Mouse (Mus musculus) urinary bladder, postnatal 10 days (tissue): Measurements from ENCODE around the gene Zp1.

Experiments used
- DNase-seq: peaks from one replicate; pipeline ENCODE4 v3.0.0; 2022; ENCODE audit warnings: low spot score

The Zp1 gene

DNA sequence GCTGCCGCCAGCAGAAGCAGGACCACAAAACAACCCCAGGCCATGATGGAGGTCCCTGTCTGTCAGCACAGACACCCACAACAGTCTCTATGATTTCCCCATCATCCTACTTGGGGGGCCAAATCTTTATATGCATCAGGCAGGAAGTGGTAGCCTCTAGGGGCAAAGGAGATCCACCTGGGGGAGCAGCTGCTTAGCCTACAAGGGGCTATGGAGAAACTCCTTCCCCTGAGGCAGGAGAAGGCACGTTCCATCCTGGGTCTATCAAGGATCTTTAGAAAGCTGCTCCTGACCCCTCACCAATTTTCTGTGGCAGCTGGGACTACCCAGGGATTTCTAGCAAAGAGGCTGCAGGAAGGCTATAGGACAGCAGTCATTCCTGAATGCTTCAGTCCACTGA lies at the start of gene Zp1:
Zp1 (minus strand) TSS at position 101 of the 400 bp plus-strand sequence.
- DNase-seq, result no peak

DNA sequence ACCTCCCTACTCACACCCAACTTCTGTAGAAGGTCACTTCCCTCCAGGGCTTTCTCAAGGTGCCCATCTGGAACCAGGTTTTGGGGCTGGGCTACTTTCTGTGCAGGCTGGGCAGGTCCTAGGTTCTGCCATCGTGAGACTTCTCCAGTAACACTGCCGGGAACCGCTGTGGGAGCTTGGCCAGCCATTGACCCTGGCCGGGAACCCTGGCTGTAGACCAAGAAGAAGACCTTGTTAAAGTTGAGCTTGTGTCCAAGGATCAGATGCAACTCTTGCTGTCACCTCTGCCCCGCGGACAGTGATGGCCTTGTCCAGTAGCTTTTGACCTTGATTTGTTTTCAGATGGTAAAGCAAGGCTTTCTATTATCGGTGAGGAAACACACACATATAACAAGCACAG lies 48.1 kb upstream of the Zp1 start:
- DNase-seq, result no peak

DNA sequence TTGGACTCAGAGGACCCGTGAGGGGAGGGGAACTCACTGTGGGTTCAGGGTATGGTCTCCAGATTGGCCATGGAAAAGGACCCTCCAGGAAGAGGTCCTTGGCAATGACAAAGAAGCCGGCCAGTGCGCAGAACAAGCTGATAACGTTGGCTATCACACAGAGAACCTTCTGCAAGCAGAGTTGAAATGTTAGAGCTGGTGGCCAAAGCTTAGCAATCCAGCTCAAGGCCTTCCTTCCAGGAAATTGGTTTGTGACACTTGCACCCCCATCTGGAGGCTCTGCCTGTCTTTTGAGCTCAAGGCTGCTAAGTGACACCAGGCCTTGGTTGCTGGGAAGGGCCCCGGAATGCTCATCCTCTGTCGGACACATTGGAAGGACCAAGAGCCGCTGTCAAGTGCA lies 45.3 kb upstream of the Zp1 start:
- DNase-seq, result no peak

DNA sequence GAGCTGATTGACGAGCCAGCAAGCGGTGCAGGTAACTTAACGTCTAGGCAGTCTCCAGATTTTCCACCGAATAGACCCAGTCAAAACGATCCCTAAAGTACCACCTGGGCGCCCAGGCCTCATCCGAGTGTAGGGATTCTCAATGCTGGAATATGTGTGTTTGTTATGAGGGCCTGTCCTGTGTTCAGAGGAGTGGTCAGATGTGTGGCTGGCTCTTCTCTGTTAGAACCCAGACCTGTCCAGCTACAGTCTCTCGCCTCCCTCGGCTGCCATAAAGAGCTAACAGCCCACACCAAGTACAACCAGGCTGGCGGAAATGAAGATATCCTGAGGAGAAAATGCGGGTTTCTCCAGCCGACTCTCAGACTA lies 39.5 kb upstream of the Zp1 start:
- no peak for DNase-seq

DNA sequence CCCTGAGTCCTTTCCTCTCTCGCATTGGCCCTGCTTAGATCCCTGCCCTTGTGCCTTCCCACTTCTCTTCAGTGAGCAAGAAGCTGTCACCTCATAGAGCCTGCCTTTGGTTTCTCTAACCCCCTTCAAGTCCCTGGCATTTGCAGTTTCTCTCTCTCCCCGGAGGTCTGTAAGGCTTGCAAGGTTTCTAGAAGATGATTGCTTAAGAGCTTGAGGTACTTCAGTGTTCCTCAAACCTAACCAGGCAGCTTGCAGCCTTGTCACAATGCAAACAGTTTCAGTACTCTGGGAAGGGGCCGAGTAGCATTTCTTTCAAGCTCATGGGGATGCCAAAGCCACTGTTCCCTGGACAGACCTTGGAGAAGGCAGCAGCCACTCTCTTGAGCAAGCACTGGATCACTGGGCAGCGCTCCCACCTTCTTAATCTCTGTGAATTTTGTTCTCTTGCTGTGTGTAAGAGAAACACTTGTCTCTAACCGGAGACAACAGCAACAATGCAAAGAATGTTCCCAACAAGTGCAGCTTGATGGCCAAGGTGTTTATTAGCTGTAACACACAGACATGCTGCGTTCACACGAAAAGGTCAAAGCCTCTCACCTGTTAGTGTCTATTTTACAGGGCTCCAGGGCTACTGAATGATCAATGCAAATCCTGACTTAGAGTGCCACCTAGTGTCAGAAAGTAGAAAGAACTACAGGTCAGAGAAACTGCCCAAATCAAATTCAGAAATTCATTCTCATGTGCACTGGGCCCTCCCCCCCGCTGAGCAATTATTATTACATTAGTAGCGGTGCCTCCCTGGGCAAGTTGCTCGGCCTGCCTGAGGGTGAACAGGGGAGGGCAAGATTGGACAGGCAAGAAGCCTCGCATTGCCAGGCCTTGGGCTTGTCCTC lies 38.9 kb upstream of the Zp1 start:
- DNase-seq, result no peak

DNA sequence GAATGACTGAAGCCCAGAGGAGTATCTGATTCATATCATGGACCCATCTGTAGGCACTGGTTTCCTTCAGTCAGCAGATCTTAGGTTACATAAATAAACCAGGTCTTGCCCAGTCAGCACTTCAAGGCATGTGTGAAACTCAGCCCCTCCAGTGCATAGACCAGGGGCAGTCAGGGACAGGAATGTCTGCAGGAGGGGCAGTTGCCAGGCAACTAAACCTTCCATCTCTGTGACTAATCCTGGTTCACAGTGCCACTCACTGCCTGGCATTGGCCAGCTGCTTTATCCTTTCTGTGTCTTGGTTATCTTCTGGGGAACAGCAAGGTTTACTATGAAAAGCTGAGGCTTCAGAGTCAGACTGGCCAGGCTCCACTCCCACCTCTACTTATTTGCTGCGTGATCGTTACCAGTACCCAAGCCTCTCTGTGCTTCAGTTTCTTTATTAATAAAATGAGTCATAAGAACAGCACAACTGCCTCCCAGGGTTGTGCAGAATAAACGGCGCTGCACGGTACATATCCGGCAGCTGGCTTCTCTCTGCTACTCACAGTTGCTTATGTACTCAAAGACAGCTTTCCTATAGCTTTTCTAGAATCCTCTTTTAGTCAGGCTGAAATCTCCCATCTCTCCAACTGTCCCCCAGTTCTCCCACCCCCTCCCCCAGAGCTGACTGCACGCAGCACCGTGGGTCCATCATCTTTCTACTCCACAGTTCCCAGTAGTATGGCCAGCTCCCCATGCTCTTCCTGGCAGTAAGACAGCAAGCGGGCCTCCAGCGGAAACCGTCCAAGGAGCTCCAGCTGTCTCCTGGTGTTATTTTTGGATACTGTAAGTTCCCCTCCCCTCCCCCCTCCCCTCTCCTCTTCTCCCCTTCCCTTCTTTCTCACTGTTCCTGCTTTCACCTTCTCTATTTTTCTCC lies 31.8 kb upstream of the Zp1 start:
- no peak for DNase-seq

DNA sequence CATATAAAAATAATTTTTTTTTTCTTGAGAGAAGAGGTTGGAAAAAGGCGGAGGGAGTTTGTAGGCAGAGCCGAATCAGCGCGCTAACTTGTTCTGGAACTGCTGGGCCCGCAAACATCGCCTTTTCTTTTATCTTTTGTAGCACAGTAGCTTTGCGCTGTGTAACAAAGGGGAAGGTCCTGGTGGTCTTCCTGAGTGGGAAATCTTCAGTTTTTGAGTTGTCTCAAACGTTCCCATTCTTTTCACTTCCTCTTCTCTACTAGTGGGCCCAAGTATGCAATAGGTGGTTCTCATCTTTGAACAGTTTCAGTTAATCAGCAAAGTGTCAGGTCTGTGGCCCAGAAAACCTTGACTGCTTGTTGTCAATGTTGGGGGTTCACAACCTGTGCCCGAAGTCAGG lies 29.1 kb upstream of the Zp1 start:
- no peak for DNase-seq

DNA sequence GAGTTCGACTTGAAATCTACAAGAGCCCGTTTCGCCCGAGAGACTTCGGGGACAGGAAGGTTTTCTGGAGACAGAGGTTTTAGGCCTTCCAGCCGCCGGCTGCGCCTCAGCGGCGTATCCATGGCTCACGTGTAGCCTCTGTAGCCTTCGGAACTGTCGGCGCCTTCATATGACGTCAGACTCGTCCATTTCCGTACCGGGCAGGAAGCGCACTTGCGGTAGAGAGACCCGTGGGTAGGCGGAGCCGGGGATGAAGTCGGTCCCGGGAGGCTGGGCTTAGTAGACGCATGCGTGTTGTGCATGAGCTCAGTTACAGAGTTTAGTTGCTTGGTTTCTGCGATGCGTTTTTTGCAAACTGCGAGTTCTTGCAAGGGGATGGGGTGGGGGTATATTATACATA lies 28.7 kb upstream of the Zp1 start, which contains the start of gene Ccdc86:
Ccdc86 (minus strand) TSS at position 155 of the 400 bp plus-strand sequence.
- DNase-seq, result peak; percentile 88

DNA sequence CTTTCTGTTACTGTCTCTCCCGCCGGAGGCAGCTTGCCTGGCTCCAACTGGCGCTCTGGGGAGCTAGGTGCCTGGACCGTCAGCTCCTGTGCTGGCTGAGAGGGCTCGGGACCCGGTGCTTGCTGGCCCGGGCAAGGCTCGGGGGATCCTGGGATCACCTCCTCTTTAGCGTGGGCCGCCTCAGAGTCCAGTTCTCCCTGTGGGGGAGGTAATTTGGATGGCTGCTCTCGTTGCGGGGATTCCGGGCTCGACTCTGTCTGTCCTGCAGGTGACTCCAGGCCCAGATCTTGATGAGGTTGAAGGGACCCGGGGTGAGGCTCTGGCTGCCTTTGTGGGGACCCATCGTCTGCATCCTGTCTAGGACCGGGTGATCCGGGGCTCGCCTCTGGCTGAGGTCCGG lies 28.0 kb upstream of the Zp1 start:
- no peak for DNase-seq

DNA sequence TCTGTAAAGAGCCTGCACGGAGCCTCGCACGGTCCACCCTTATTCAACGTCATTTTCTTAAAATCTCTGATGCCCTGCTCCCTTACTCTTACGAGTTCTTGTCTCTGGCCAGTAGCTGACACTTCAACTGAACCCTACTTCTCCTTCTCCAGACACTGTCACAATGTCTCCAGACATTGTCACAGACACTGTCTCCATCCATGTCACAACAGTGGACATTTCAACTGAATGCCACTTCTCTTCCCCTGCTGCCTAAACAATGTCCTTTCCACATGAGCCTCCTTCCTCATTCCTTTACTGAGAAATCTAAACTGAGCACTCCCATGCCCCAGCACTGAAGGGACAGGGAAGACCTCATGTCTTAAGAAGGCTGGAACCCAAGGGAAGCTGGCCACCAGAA lies 26.8 kb upstream of the Zp1 start:
- DNase-seq, result no peak

DNA sequence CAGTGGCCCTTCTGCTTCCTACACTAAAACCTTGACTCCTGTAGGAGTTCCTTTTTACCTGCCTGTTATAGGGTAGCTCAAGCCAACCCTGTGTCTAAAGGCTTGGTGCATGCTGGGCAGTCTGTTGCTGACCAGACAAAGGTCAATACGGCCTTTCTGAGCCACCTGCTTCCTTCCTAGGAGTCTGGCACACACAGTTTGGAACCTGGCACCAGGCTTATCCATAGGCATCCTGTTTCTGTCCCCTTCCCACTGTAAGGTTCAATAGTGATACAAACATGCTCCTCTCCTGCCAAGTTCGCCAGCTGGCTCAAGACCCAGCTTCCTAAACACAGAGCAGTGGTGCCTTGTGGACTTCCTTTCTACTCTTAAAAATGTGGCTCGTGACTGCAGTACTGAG lies 26.1 kb upstream of the Zp1 start:
- DNase-seq, result no peak

DNA sequence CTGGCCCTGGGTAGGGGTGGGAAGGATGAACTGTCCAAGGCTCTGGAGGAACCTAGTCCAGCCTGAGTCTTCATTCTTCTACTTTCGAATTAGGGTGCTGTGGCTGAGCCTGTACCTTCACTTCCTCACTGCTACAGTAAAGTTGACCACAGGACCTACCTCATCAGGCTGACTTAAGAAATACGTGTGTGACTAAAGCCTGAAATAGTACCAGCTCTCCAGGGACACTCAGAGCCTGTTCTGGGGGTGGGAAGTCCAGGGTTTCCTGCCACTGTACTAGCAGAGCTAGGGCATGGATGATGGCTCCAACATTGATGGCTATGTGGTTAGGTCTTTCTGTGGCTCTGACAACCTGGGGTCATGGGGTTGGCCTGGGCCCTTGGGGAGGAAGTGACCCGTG lies 23.5 kb upstream of the Zp1 start:
- DNase-seq, result no peak

DNA sequence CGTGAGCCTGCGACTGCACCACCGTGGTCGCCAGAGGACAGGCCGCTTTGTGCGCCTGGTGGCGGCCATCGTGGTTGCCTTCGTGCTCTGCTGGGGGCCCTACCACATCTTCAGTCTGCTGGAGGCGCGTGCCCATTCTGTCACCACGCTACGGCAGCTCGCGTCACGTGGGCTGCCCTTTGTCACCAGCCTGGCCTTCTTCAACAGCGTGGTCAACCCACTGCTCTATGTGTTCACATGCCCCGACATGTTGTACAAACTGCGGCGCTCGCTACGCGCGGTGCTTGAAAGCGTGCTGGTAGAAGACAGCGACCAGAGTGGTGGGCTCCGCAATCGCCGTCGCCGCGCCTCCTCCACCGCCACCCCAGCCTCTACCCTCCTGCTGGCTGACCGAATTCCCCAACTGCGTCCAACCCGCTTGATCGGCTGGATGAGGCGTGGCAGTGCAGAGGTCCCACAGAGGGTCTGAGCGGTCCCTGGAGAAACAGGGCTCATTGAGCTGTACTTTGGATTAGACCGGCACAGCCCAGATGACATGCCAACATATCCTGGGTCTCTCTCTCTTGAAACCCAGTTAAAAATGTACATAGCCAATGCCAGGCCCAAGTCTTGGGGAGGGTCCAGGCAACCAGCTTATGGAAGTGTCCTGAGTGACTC lies 20.5 kb upstream of the Zp1 start:
- no peak for DNase-seq

DNA sequence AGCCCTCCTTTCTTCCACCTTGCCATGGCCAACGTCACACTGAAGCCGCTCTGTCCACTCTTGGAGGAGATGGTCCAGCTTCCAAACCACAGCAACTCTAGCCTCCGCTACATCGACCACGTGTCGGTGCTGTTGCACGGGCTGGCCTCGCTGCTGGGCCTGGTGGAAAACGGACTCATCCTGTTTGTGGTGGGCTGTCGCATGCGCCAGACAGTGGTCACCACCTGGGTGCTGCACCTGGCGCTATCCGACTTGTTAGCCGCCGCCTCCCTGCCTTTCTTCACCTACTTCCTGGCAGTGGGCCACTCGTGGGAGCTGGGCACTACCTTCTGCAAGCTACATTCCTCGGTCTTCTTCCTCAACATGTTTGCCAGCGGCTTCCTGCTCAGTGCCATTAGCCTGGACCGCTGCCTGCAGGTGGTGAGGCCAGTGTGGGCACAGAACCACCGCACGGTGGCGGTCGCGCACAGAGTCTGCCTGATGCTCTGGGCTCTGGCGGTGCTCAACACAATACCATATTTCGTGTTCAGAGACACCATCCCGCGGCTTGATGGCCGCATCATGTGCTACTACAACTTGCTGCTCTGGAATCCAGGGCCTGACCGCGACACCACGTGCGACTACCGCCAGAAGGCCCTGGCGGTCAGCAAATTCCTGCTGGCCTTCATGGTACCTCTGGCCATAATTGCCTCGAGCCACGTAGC lies 19.8 kb upstream of the Zp1 start:
- DNase-seq, result no peak

DNA sequence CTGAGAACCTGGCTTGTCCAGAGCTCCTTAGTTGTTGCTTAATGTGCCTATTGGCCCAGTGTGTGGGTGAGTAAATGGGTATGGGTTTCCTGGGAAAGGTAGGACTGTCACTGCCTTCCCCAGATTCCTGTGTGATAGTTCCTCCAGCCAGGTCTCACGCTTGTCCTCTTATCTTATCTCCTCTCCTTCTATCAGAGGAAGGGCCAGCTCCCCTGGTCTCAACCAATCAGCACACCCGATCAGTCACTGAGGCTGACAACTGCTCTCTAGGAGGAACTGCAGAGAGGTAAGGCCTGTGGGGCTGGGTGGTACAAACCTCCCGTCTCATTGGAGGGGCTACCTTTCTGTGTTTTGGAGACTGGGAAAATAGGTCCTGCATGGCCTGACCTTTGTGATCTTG lies 18.3 kb upstream of the Zp1 start:
- no peak for DNase-seq

DNA sequence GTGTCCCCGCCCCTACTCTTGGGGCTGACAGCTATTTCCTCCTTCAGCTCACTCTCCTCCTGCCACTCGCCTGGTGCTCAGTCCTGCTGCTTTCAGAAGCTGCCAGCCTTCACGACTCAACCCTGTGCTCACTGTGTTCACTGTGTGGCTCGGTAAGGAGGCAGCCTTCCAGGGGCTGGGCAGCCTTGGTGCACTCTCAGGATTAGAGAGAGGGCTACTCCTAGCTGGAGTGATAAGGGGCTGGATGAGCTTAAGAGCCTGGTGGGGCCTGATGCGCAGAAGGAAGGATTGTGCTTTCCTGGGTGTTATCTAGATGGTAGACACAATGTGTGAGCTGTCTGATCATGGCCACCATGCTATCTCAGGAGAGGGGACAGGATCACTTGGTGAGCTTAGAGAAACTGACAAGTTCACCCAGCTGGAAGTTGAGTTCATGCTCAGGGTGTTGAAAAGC lies 16.7 kb upstream of the Zp1 start, which contains the start of gene Ptgdr2:
Ptgdr2 (plus strand) TSS at position 51 of the 454 bp plus-strand sequence.
- DNase-seq, result no peak

DNA sequence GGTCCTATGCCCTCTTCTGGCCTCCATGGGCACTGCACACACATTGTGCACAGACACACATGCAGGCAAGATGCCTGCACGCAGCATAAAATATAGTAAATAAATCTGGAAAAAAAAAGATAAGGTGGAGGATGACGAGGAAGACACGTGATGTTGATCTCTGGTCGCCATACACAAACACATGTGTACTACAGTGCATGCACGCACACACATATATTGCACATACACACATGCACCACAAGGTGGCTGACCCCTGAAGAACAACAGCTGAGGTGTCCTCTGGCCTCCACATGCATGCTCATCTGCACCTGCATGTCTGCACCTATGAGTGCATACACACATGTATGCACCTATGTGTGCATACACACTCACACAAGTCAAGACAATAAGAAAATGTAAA lies 15.6 kb upstream of the Zp1 start:
- no peak for DNase-seq

DNA sequence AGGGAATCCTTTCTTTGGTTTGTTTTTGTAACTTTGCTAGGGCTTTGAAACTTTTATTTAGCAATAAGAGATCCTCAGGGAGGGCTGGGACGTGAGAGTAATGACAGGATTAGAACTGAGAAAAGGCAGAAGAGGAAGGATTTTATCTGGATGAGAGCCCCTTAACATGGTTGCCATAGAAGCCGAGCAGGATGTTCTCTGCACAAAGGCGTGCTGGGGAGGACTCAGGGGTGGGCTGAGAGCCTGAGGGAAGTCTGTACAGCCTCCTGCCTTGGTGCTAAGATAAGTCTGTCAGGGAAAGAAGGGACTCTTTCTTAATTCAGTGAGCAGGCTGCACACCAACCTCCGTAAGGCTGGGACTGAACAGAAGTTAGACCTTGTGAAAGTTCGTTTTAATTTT lies 14.6 kb upstream of the Zp1 start:
- no peak for DNase-seq

DNA sequence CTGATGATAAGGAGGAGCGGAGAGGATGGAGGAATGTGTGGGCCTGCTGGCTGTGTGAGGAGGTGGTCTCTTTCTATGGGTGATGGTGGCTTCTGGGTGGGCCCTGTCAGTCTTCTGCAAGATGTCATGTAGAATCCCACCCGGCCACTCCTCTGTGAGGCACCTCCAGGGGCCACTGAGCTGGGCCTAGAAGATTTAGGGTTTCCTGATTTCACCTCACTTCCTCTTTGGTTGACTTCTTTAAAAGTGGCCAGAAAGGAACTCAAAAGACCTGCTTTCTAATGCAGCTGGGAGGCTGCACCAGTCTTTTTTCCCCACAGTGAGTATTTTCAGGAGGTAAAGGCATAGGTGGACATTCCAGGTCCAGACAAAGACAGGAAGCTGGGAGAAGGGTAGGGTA lies 10.2 kb upstream of the Zp1 start:
- DNase-seq, result no peak

DNA sequence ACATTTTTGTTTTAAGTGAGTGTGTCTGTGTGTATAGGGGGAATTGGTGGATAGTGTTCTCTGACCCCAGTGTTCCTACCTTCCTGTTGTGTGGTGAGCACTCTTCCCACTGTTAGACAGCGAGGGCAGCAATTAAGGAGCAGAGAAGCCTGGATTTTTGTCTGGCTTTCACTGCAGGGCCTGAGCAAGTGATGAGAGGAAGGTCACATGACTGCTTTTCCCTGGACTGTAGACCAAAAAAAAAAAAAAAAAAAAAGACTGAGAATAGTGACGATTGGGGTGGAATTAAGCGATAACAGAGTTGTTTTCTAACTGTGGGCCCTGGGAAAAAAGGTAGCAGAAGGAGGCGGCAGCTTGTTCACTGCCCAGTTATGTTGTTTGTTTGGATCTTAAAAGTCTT lies 6.2 kb upstream of the Zp1 start:
- no peak for DNase-seq

DNA sequence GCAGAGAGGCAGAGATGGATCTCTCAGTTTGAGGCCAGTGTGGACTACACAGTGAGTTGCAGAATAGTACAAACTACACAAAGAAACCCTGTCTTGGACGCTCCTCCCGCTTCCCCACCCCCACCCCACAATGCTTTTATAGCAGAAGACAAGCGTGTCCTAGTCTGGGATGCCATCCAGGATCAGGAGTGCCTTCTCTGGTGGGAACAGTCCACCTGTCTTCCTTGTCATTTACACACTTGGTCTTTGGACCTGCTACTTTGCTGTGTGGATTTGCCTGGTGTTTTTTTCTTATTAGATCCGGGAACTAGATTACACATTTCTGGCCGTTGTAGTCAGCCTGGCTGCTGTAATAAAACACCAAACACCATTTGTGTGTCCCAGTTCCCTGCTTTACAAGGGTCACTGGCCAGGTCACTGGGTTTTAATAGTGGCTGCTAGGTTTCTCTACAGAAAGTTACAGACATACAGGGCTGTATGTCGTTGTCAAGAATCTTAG lies 5.7 kb upstream of the Zp1 start:
- DNase-seq, result no peak

DNA sequence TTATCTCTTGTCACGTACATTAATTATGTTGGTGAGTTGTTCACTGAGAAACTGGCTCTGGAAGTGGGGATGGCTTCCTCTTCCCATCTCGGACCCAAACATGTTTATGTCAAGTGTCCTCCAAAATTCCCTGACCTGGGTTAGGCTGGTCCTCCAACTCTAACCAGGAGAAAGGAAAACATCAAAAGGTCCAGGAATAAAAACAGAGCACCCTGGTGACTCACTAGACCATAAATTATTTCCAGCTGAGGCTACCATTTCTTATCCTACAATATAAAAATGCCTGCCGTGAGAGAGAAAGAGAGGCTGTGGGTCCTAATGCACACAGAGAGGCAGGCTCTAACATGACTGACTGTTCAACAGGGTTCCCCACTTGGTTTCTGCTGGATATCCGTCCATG lies 3.8 kb upstream of the Zp1 start:
- no peak for DNase-seq
